Mouse (Mus musculus) megakaryocyte, embryonic 14.5 days (primary cell): Measurements from ENCODE around the gene Cacna1e.

Source experiments
- FLI1 ChIP-seq: IDR thresholded peaks from 2 replicates; pipeline ENCODE4 v1.6.1; 2012; ENCODE audit warnings: low read length, inconsistent platforms, mixed read lengths
- GATA1 ChIP-seq: IDR thresholded peaks from 3 replicates; pipeline ENCODE4 v1.6.1; 2012; ENCODE audit warnings: mixed read lengths, low read length, inconsistent platforms, borderline replicate concordance

GRCm38 (mm10) chr1:154646156-154646950, 237.9 kb downstream of the Cacna1e start:
- TF ChIP-seq GATA1: no peak
- no peak for TF ChIP-seq FLI1
